Mouse (Mus musculus) A20 (cell line): ENCODE data around the gene Clmn.
"Not testable (repeated sequence)": the region's sequence is repeated elsewhere in the genome, so short reads cannot be mapped to it uniquely, and the experiment has no call there.

ENCODE experiments used
- DNase-seq: peaks from one replicate; pipeline ENCODE4 v3.0.0-alpha.2; 2011; ENCODE audit warnings: low read depth, low spot score

The Clmn gene

DNA sequence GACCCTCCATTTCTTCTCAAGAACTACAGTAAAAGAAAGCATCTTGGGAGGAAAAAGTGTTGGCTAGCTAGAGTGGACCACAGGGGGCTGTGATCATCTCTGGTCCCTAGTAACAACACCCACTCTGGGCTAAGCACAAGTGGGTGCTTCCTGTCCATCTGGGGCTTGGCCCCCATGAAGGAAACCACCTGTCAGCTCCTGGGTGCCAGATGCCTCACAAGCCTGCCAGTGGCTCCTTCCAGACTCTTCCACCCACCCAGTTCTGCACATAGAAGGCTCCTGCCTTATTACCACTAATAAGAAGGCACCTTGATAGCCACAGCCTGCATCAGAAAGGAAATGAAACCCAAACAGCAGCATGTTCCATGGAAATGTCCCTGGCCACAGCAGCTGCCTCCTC is 26.4 kb downstream of the Clmn start:
- DNase-seq: no peak

DNA sequence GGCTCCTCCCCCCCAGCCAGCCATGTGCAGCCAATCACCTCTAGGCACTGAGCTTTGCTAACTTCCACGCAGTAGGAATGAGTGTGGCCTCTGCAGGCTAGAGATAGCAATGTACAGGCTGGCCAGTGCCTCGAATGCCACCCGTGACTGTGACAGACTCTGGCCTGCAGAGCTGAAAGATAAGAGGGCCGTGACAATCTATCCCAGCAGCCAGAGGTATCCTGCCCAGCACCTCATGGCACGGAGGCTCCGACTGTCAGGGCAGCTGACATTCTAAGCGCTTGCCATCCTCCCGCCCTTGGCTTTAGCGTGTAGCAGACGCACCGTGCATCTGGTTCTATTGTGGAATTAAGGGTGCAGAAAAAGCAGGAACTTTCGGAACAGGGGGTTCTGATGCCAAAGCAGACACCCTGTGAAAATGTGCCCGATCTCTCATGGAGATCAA is 26.9 kb downstream of the Clmn start:
- DNase-seq: no peak

DNA sequence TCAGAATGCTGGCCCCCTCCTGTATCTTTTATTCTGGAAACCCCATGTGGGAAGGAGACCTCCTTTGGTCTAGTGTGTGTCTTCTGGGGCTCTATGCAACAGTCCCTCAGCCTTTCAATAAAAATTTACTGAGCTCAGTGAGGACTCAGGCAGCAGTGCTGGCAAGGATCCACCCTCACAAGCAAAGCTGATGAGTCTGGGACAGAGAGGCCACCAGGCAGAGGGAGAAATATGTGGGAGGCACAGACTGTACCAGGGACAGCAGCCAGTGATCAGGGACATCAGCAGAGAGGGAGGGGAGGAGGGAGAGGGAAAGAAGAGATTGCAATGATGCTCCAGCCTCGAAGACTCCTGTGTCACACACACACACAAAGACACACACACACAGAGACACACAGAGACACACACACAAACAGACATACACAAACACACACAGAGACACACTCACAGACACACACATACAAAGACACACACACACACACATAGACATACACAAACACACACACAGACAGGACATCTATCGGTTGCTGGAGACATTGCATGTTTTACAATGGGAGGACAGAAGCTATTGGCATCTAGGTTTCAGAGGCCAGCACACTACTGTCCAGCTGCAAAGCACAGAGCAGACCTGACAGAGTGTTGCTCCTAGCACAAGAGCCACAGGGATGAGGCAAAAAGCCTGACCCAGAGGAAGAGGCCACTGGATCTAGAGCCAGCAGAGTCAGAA is 27.6 kb downstream of the Clmn start:
- DNase-seq: no peak

GRCm38 (mm10) chr12:104836230-104836629 is 28.6 kb downstream of the Clmn start:
- DNase-seq: no peak

GRCm38 (mm10) chr12:104835369-104836094 is 29.3 kb downstream of the Clmn start:
- no peak for DNase-seq

DNA sequence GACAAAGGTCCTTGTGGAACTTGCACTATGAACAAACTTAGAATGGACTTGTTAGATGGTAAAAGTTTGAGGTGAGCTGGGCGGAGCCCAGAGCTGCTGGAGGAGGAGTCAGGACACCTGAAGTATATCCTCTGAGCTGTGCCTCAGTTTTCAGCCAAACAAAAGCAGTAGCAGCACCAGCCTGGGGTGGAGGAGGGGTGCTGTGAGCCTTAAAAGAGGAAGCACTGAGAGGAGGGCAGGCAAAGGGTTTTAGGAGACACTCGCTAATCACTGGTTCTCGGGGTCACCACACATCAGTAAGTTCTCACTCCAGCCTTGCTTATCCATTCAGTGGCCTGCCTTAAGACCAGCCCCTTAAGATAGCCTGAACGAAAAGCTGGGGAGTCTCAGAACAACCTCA is 30.1 kb downstream of the Clmn start:
- DNase-seq: peak; percentile 58

- no peak for DNase-seq
Observed at GRCm38 (mm10) chr12:104830666-104831435, 34.0 kb downstream of the Clmn start.

- DNase-seq: no peak
Observed at GRCm38 (mm10) chr12:104830283-104830639, 34.6 kb downstream of the Clmn start.

GRCm38 (mm10) chr12:104829596-104830282 is 35.1 kb downstream of the Clmn start:
- no peak for DNase-seq

- DNase-seq: not testable (repeated sequence)
Observed at GRCm38 (mm10) chr12:104828986-104829385, 35.9 kb downstream of the Clmn start.

- no peak for DNase-seq
Observed at GRCm38 (mm10) chr12:104827721-104828120, 37.2 kb downstream of the Clmn start.

DNA sequence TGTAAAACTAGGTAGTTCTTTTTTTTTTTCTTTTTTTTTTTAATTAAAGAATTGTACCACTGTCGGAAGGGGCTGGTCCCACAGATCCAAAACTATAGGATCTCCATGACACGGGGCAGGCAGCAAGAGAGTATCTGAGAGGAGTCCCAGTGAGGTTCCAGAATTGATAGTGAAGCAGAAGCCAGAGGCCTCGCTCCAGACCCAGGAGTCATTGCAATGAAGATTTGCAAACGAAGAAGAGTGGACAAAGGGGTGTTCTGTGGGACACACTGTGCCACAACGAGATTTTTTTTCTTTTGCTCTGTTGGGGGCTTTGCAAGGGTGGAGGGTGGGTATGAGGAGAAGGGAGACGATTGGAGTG is 40.0 kb downstream of the Clmn start:
- DNase-seq: peak; percentile 29

GRCm38 (mm10) chr12:104824244-104824906 is 40.5 kb downstream of the Clmn start:
- peak; percentile 59 for DNase-seq

GRCm38 (mm10) chr12:104823722-104824121 is 41.2 kb downstream of the Clmn start:
- DNase-seq: no peak

- no peak for DNase-seq
Observed at GRCm38 (mm10) chr12:104822838-104823599, 41.9 kb downstream of the Clmn start.

DNA sequence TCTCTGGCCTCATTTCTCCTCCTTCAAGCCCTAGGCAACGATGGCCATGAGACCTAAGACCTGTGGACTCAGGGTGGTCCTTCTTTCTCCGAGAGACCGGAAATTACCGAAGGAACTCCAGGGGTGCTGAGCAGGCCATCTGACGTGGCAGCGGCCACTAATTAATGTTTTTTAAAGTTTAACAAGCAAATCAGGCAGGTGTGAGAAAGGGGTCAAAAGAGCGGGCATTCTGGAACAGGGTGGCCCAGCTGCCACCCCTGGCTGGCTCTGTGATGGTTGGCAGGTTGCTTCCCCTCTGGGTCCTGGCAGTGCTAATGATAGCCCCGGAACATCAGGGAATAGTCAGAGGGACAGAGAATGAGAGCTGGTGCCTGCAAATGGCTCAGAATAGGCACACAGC is 42.7 kb downstream of the Clmn start:
- DNase-seq: no peak

DNA sequence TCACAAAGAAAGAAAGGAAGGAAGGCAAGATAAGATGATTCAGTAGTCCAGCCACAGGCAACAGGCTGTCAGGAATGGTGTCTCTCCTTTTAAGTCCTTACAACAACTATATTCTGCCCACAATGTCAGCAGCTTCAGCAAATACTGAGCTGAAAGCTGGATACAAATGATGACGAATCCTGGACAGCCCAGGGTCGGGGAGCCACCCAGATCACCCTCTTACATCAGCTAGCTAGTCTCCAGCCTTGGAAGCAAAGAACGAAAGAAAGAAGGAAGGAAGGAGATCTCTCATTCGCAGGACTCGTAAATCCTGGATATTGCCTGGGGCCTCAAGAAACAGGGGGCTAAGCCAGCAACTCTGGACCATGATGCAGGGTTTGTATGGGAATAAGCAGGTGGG is 44.8 kb downstream of the Clmn start:
- DNase-seq: no peak

DNA sequence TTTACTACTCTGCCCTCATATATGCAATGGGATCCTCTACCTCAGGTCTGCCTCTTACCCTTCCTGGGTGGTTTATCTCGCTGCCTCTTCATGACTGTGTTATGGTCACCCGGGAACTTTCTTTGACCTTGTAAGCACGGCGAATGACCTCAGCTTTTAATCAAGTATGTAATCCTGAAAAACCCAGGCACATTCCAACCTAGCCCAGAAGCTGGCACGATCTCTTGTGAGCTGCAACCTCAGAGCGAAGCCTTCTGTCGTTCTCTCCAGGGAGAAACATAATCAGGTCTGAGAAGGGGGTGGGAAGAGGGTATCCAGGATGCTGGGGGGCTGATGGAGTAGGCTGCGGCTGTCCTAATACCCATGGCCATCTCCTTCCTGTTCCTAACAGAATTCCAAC is 45.8 kb downstream of the Clmn start:
- no peak for DNase-seq

- DNase-seq: no peak
Observed at GRCm38 (mm10) chr12:104818057-104818456, 46.8 kb downstream of the Clmn start.

GRCm38 (mm10) chr12:104817172-104817866 is 47.6 kb downstream of the Clmn start:
- no peak for DNase-seq
